Mouse (Mus musculus) gonadal fat pad, adult 2 months (tissue): ENCODE measurements around the gene Sgpl1. TPM values are rescaled to one million over a fixed set of nuclear protein-coding genes. Genes with fewer than 3 reads are reported as not detected.

Experiments used
- DNase-seq: peaks from one replicate; pipeline ENCODE4 v3.0.0-alpha.2; 2012; ENCODE audit warnings: low read depth
- polyA plus RNA-seq: library from polyadenylated mRNA; depleted of rRNA; stranded (reverse); fragments of >200 nt; gene quantifications from 2 replicates; pipeline ENCODE4 v1.2.3, GENCODE M21; 2012; rRNA removed

Gene Sgpl1
- polyA plus RNA-seq, 1 experiment: 45.8 TPM

GRCm38 (mm10) chr10:61086502-61086901 is 61.0 kb downstream of the Sgpl1 start:
- no peak for DNase-seq

- DNase-seq: no peak
Measured at GRCm38 (mm10) chr10:61085364-61085763, 62.1 kb downstream of the Sgpl1 start.

GRCm38 (mm10) chr10:61080931-61081255 is 66.6 kb downstream of the Sgpl1 start:
- DNase-seq: no peak

GRCm38 (mm10) chr10:61080227-61080930 is 67.1 kb downstream of the Sgpl1 start:
- no peak for DNase-seq

- DNase-seq: no peak
Measured at GRCm38 (mm10) chr10:61075607-61076006, 71.9 kb downstream of the Sgpl1 start.

GRCm38 (mm10) chr10:61074643-61075042 is 72.9 kb downstream of the Sgpl1 start:
- no peak for DNase-seq

GRCm38 (mm10) chr10:61072324-61072723 is 75.2 kb downstream of the Sgpl1 start:
- DNase-seq: no peak

GRCm38 (mm10) chr10:61069248-61069647 is 78.3 kb downstream of the Sgpl1 start:
- no peak for DNase-seq

- no peak for DNase-seq
Measured at GRCm38 (mm10) chr10:61068436-61069192, 78.9 kb downstream of the Sgpl1 start.

GRCm38 (mm10) chr10:61065287-61066005 is 82.1 kb downstream of the Sgpl1 start:
- DNase-seq: no peak

- no peak for DNase-seq
Measured at GRCm38 (mm10) chr10:61064635-61065034, 82.9 kb downstream of the Sgpl1 start.

GRCm38 (mm10) chr10:61063271-61063864 is 84.1 kb downstream of the Sgpl1 start:
- no peak for DNase-seq

- no peak for DNase-seq
Measured at GRCm38 (mm10) chr10:61059543-61060110, 87.9 kb downstream of the Sgpl1 start.

GRCm38 (mm10) chr10:61059101-61059500 is 88.4 kb downstream of the Sgpl1 start:
- DNase-seq: no peak

GRCm38 (mm10) chr10:61056661-61057060 is 90.8 kb downstream of the Sgpl1 start:
- DNase-seq: no peak

GRCm38 (mm10) chr10:61051993-61052613 is 95.4 kb downstream of the Sgpl1 start:
- no peak for DNase-seq

Other genes with a start within 250 kb of the Sgpl1 start
- gene Pcbd1, start 58.4 kb downstream of the Sgpl1 start, polyA plus RNA-seq: 44.0 and 48.5 TPM in 2 replicates
- 2.1 and 2.6 TPM in 2 replicates for gene Tbata, start 24.3 kb upstream of the Sgpl1 start, polyA plus RNA-seq
- gene Adamts14, start 125.7 kb upstream of the Sgpl1 start, polyA plus RNA-seq: 3.6 and 3.8 TPM in 2 replicates
- gene Prf1, start 150.1 kb upstream of the Sgpl1 start, polyA plus RNA-seq: 0.77 and 0.84 TPM in 2 replicates
- gene Pald1, start 235.8 kb upstream of the Sgpl1 start, polyA plus RNA-seq: 16.2 and 18.8 TPM in 2 replicates